Mouse (Mus musculus) megakaryocyte progenitor cell, adult 5-6 weeks (primary cell): Measurements from ENCODE around the gene Atf7ip. TPM values are rescaled to one million over a fixed set of nuclear protein-coding genes. Genes with fewer than 3 reads are reported as not detected.
A peak's percentile ranks its signal among the peaks of the same experiment; 100 is the strongest.

Source experiments
- ATAC-seq: replicated peaks from 2 replicates; pipeline ENCODE4 v1.8.0; 2016; ENCODE audit warnings: mild to moderate bottlenecking, moderate TSS enrichment, inconsistent platforms; ENCODE audit not compliant: poor library complexity
- total RNA-seq, 2 experiments: library from RNA; stranded (forward) in 1 of 2; stranded (reverse) in 1 of 2; fragments of 157-497, 149-512 nt in 1 of 2; fragments of 200-1000 nt in 1 of 2; gene quantifications; 2 replicates each; pipeline versions ENCODE4 v1.2.3 to v1.2.4; 2015 to 2017

Atf7ip gene
- total RNA-seq, 2 experiments from 2014 or later: 30.1 to 106 TPM

GRCm38 (mm10) chr6:136551550-136552109, 45.7 kb downstream of the Atf7ip start:
- peak; percentile 21 for ATAC-seq

- ATAC-seq: no peak
Observed at GRCm38 (mm10) chr6:136553156-136553555, 47.2 kb downstream of the Atf7ip start.

- peak; percentile 76 for ATAC-seq
Observed at GRCm38 (mm10) chr6:136553767-136554569, 48.0 kb downstream of the Atf7ip start.

GRCm38 (mm10) chr6:136554774-136555522, 49.0 kb downstream of the Atf7ip start:
- peak; percentile 24 for ATAC-seq

GRCm38 (mm10) chr6:136555523-136555915, 49.6 kb downstream of the Atf7ip start:
- peak; percentile 66 for ATAC-seq

GRCm38 (mm10) chr6:136558288-136559005, 52.5 kb downstream of the Atf7ip start:
- ATAC-seq: no peak

GRCm38 (mm10) chr6:136566002-136566401, 60.0 kb downstream of the Atf7ip start:
- no peak for ATAC-seq

- no peak for ATAC-seq
Observed at GRCm38 (mm10) chr6:136590739-136591138, 84.8 kb downstream of the Atf7ip start.

GRCm38 (mm10) chr6:136594541-136594940, 88.6 kb downstream of the Atf7ip start:
- no peak for ATAC-seq

- no peak for ATAC-seq
Observed at GRCm38 (mm10) chr6:136602601-136603000, 96.6 kb downstream of the Atf7ip start.

- ATAC-seq: no peak
Observed at GRCm38 (mm10) chr6:136611351-136612215, 105.6 kb downstream of the Atf7ip start.

- ATAC-seq: peak; percentile 40; the same call in 1 of the 2 replicates
Observed at GRCm38 (mm10) chr6:136612312-136612711, 106.3 kb downstream of the Atf7ip start.

GRCm38 (mm10) chr6:136614156-136614555, 108.2 kb downstream of the Atf7ip start:
- ATAC-seq: no peak

GRCm38 (mm10) chr6:136620361-136621139, 114.6 kb downstream of the Atf7ip start:
- ATAC-seq: peak; percentile 97

GRCm38 (mm10) chr6:136625421-136625820, 119.5 kb downstream of the Atf7ip start:
- no peak for ATAC-seq

- no peak for ATAC-seq
Observed at GRCm38 (mm10) chr6:136629639-136630038, 123.7 kb downstream of the Atf7ip start.

GRCm38 (mm10) chr6:136631519-136631918, 125.6 kb downstream of the Atf7ip start:
- no peak for ATAC-seq

GRCm38 (mm10) chr6:136631945-136632534, 126.1 kb downstream of the Atf7ip start:
- no peak for ATAC-seq

- ATAC-seq: no peak
Observed at GRCm38 (mm10) chr6:136633154-136633553, 127.2 kb downstream of the Atf7ip start.
